Mouse (Mus musculus): ENCODE results near the gene Pold3. TPM values are rescaled to one million over a fixed set of nuclear protein-coding genes. Genes with fewer than 3 reads are reported as not detected.

The Pold3 gene
- total RNA-seq, 2 experiments from 2014 or later: 32.1 to 33.5 TPM

Other genes with a start within 250 kb of the Pold3 start
- 10 to 100 TPM; 24.6 to 29.5 TPM for gene Rnf169, start 141.1 kb downstream of the Pold3 start, total RNA-seq (2021)
- gene Chrdl2, start 115.4 kb downstream of the Pold3 start, total RNA-seq (2021): under 1 TPM; 0.47 to 0.58 TPM
- 1 to 10 TPM; 5.7 to 7.1 TPM for gene Lipt2, start 37.7 kb upstream of the Pold3 start, total RNA-seq (2021)
- not detected for gene Kcne3, start 54.9 kb upstream of the Pold3 start, total RNA-seq (2021)
- gene Pgm2l1, start 105.8 kb upstream of the Pold3 start, total RNA-seq (2021): 100 to 1,000 TPM; 282 to 309 TPM
- 1 to 10 TPM; 5.4 to 6.0 TPM for gene P4ha3, start 164.0 kb upstream of the Pold3 start, total RNA-seq (2021)

Measured in layer of hippocampus, postnatal 36 days (tissue).